Mouse (Mus musculus) embryonic facial prominence, embryonic 11.5 days (tissue): ENCODE data around the gene Ctnnbip1. TPM values are rescaled to one million over a fixed set of nuclear protein-coding genes. Genes with fewer than 3 reads are reported as not detected.

Experiments used
- ATAC-seq: fragments of 200-750 bp; cut with Nextera tagmentation; replicated peaks from 2 replicates; pipeline ENCODE4 v1.8.0; 2017; ENCODE audit warnings: low read depth; ENCODE audit not compliant: insufficient number of reproducible peaks, low FRiP score, low TSS enrichment
- DNase-seq: peaks from one replicate; pipeline ENCODE4 v3.0.0-alpha.2; 2015; ENCODE audit warnings: low spot score
- H3K27ac ChIP-seq: fragments of 300-500 bp; sonication (generic); replicated peaks from 2 replicates; pipeline ENCODE4 v1.5.1; 2014; ENCODE audit warnings: mild to moderate bottlenecking, low read depth, low read length, control low read depth
- H3K27me3 ChIP-seq: fragments of 300-500 bp; sonication (generic); 2 replicates; pipeline ENCODE4 v1.6.1; 2014; ENCODE audit warnings: mild to moderate bottlenecking, low read length, moderate library complexity, mixed read lengths; ENCODE audit not compliant: control insufficient read depth, insufficient read depth
- H3K36me3 ChIP-seq: fragments of 300-500 bp; sonication (generic); replicated peaks from 2 replicates; pipeline ENCODE4 v1.6.1; 2014; ENCODE audit warnings: low read depth, mild to moderate bottlenecking, low read length, moderate library complexity, mixed read lengths; ENCODE audit not compliant: control insufficient read depth, insufficient read depth
- H3K4me1 ChIP-seq: fragments of 300-500 bp; sonication (generic); 2 replicates; pipeline ENCODE4 v1.6.1; 2014; ENCODE audit warnings: low read length, mixed read lengths; ENCODE audit not compliant: control insufficient read depth, insufficient read depth
- H3K4me2 ChIP-seq: fragments of 300-500 bp; sonication (generic); 2 replicates; pipeline ENCODE4 v1.6.1; 2014; ENCODE audit warnings: low read depth, mild to moderate bottlenecking, control low read depth, low read length, moderate library complexity
- H3K4me3 ChIP-seq: fragments of 300-500 bp; sonication (generic); 2 replicates; pipeline ENCODE4 v1.5.1; 2014; ENCODE audit warnings: low read depth, low read length, control low read depth
- H3K9ac ChIP-seq: fragments of 300-500 bp; sonication (generic); replicated peaks from 2 replicates; pipeline ENCODE4 v1.6.1; 2014; ENCODE audit warnings: mild to moderate bottlenecking, control low read depth, low read length
- H3K9me3 ChIP-seq: fragments of 300-500 bp; sonication (generic); replicated peaks from 2 replicates; pipeline ENCODE4 v1.6.1; 2016; ENCODE audit warnings: mild to moderate bottlenecking, low read length, inconsistent platforms, mixed read lengths; ENCODE audit not compliant: control insufficient read depth
- WGBS: fragments of 180-500 bp; shearing (Covaris S2); extraction: QIAGEN DNeasy Blood & Tissue Kit; methylation state at CpG from one replicate; pipeline ENCODE4 v1.1.7; 2014; 5-methylcytosine and 5-hydroxymethylcytosine counted together
- polyA plus RNA-seq: library from polyadenylated mRNA; unstranded; fragments of >200 nt; fragmentation: Nextera tagmentation; extraction: Ambion mirVana; gene quantifications from 2 replicates; pipeline ENCODE4 v1.2.1, GENCODE M21; 2014

Ctnnbip1 gene
- 68.8 and 70.4 TPM in 2 replicates for polyA plus RNA-seq

DNA sequence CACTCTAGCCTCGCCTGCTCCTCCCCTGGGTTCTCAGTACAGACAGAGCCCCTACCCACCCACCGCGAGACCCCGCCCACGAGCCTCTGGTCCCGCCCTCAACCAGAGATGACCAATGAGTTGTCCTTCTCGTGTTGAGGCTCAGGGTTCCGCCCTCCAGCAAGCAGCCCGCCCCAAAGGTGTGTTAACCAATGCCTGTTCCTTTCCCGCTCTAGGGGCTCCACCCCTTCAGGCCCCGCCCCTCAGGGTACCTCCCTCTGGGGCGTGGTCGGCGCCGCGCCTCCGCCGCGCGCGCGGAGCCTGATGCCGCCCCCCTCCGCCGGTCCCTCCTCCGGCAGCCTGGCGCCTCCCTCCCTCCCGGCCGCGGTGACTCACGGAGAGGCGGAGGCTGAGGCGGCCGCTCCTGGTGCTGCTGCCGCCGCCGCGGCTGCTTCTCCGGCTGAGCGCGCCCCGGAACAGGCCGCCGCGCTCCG, at the start of gene Ctnnbip1:
Gene Ctnnbip1, plus strand, starts transcription at position 369 of the 473 bp plus-strand sequence.
- H3K27ac ChIP-seq, result peak within 1 kb of the TSS; percentile 47
- WGBS, result under 1% methylated on average over 33 of the region's 46 CpGs
- H3K27me3 ChIP-seq, result no peaks in the 10 kb centered on the region
- no peaks in the 10 kb centered on the region for H3K9me3 ChIP-seq
- peak within 1 kb of the TSS; percentile 88 for H3K9ac ChIP-seq
- no peaks in the 10 kb centered on the region for H3K36me3 ChIP-seq
- peak within 1 kb of the TSS; percentile 89 for H3K4me3 ChIP-seq
- H3K4me2 ChIP-seq, result peak within 1 kb of the TSS; percentile 91
- H3K4me1 ChIP-seq, result no peaks in the 10 kb centered on the region; the same call in 1 of the 2 replicates
- ATAC-seq (peak; percentile 97), DNase-seq (peak; percentile 97)

DNA sequence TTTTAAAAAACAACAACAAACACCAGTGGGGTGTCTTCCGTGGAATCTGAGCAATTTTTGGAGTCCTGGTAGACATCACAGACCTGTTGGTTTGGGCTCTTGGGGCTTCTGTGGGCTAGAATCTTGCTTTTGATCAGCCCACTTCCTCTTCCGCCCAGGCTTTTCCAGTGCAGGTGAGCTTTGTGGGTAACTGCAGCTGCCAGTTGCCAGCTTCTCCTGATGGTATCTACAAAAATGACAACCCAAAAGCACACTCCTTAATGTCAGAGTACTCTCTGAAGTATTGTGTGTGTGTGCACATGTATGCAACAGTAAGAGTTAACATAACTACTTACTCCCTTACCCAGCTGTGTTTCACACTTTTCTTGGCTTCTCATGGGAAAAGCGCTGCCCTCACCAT, 48.5 kb upstream of the Ctnnbip1 start:
- Histone ChIP-seq H3K9me3 (no peaks in the 10 kb centered on the region), H3K4me2 (no peak overlapping the region), H3K4me1 (no peaks in the 10 kb centered on the region), H3K27me3 (no peaks in the 10 kb centered on the region), H3K36me3 (no peaks in the 10 kb centered on the region), H3K4me3 (no peak overlapping the region), H3K9ac (no peak overlapping the region), H3K27ac (no peak overlapping the region)
- WGBS, result 93% methylated on average over 3 of the region's 3 CpGs
- ATAC-seq (no peak), DNase-seq (no peak)

DNA sequence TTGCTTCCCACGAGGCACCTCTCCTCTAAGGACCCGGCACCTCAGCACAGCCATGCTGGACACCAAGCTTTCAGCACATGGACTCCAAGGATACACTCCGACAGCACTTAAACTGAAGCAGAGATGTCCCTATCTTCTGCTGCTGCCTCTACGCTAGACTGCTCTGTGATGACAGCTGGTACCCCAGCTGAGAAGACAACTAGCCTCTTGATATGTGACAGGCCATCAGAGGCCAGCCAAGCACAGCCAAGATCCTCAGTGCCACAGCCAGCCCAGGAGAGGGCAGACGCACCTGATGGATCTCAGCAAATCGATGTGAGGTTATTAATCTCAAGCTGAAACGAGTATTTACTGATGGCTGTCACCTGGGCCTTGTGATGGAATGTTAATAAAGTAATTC, 42.9 kb upstream of the Ctnnbip1 start:
- Histone ChIP-seq H3K27ac (no peak overlapping the region), H3K36me3 (no peaks in the 10 kb centered on the region), H3K4me2 (no peak overlapping the region), H3K27me3 (no peaks in the 10 kb centered on the region), H3K9me3 (no peaks in the 10 kb centered on the region), H3K4me1 (no peaks in the 10 kb centered on the region), H3K9ac (no peak overlapping the region), H3K4me3 (no peak overlapping the region)
- DNase-seq (no peak), ATAC-seq (no peak)
- WGBS, result 79% methylated on average over 7 of the region's 7 CpGs

DNA sequence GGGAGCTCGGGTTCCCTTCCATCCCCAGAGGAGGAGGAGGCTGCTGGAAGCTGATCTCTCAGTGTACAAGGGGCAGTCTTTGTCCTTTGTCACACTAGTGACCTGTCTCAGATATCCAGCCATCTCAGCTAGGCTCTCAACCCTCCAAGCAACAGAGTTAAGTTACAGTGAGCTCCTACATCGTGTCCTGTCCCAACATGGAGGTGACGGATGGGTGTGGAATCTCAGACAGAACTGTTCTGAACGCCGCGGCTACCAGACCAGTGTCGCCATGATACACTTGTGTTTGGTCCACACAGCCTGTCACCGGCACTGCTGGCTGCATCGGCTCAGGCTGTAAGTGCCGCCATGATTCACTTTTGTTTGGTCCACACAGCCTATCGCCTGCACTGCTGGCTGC, 41.0 kb upstream of the Ctnnbip1 start, which contains the start of gene Tmem274:
Gene Tmem274, plus strand, starts transcription at position 301 of the 400 bp plus-strand sequence.
- 76% methylated on average over 11 of the region's 11 CpGs for WGBS
- H3K9me3 ChIP-seq, result no peaks in the 10 kb centered on the region

DNA sequence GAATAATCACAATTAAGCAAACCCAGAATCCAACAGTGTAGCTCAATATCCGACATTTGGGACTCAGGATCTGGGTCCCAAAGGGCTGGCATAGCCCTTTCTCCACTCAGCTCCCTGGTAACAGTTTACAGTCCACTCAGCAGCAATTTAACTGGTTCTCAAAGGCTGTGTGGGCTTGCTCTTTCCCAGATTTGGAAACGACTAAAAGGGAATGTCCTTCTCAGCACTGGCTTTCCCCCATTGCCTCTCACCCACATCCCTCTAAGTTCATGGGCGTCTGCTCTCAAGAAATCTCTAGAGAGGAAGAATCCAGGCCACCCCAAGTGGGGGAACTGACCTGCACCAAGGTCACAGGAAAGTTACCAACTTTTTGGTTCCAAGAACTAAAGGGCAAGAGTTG, 33.5 kb upstream of the Ctnnbip1 start:
- Histone ChIP-seq H3K36me3 (peaks cover 6% of the 10 kb centered on the region; the same call in 1 of the 2 replicates), H3K4me2 (peak overlapping the region; percentile 80), H3K4me1 (no peaks in the 10 kb centered on the region), H3K27me3 (no peaks in the 10 kb centered on the region), H3K4me3 (peak overlapping the region; percentile 82), H3K9me3 (no peaks in the 10 kb centered on the region), H3K27ac (peak overlapping the region; percentile 62), H3K9ac (peak overlapping the region; percentile 76)
- 52% methylated on average over 3 of the region's 3 CpGs for WGBS
- ATAC-seq (no peak), DNase-seq (no peak)

More for the DNA sequence above, 41.0 kb upstream of the Ctnnbip1 start, which contains the start of gene Tmem274:
- no peaks in the 10 kb centered on the region for H3K4me1 ChIP-seq
- no peaks in the 10 kb centered on the region for H3K36me3 ChIP-seq
- H3K4me3 ChIP-seq, result no peak within 1 kb of the TSS
- H3K4me2 ChIP-seq, result no peak within 1 kb of the TSS
- no peak for DNase-seq
- no peaks in the 10 kb centered on the region for H3K27me3 ChIP-seq
- ATAC-seq, result no peak
- no peak within 1 kb of the TSS for H3K9ac ChIP-seq
- no peak within 1 kb of the TSS for H3K27ac ChIP-seq

DNA sequence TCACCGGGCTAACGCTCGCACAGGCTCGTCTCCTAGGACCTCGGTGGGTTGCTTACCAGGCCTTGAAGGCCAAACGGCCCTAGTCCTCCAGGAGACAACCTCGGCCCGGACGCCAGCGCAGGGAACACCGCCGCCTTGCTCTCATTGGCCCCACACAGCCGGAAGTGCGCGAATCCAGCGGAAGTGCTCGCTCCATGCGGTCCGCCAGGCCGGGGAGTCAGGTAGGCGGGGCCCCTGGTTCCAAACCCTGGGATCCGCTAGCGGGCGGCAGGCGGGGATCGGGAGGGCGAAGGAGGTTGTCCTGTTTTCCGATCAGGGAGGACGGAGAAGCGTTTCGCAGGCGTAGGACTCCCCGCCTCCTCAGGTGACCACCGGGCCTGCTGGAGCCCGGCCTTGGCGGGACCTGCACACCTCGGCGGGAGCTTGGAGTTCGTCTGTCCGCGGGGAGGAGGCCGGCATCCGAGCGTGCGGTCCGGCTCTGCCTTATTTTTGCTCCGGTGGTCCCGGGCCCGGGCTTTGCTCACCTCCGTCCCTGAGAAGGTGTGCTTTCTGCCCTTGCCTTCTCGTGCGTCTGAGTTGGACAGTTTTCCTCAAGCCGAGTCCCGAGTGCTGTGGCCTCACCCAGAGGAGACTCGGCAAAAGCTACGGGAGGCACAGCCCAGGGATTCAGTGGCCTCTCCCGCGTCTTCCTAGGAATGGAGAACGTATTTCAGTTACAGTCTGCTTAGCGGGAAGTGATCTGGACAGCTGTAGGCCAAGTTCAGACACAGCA, 32.8 kb upstream of the Ctnnbip1 start, which contains the start of the genes Nmnat1 and Lzic:
Gene Nmnat1, minus strand, starts transcription at position 150 of the 772 bp plus-strand sequence.
Gene Lzic, plus strand, starts transcription at position 177 of the 772 bp plus-strand sequence.
- peak within 1 kb of the TSS; percentile 82 for H3K4me3 ChIP-seq
- under 1% methylated on average over 60 of the region's 60 CpGs for WGBS
- H3K27ac ChIP-seq, result peak within 1 kb of the TSS; percentile 62
- H3K4me1 ChIP-seq, result no peaks in the 10 kb centered on the region
- peak within 1 kb of the TSS; percentile 80 for H3K4me2 ChIP-seq
- H3K9me3 ChIP-seq, result no peaks in the 10 kb centered on the region
- DNase-seq, result peak; percentile 97
- ATAC-seq, result peak; percentile 96
- H3K27me3 ChIP-seq, result no peaks in the 10 kb centered on the region
- H3K36me3 ChIP-seq, result peaks cover 10% of the 10 kb centered on the region
- peak within 1 kb of the TSS; percentile 76 for H3K9ac ChIP-seq

DNA sequence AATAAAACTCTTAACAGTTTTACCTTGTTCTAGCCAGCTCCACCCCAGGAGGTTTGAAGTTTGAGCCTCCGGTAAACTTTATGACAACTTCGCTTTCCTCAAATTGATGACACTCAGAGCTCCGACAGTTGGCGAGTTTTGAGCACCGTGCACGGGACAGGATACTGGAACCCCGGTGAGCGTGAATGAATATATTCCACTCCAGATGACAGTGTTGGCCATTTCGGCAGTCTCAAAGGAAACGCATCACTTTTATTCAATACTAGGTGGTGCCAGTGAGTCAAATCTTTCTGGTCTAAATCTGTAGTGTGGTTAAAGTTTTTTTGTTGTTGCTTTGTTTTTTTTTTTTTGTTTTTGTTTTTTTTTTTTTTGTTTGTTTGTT, 32.2 kb upstream of the Ctnnbip1 start:
- Histone ChIP-seq H3K4me1 (no peaks in the 10 kb centered on the region), H3K36me3 (peaks cover 10% of the 10 kb centered on the region), H3K4me2 (peak overlapping the region; percentile 80), H3K9me3 (no peaks in the 10 kb centered on the region), H3K4me3 (peak overlapping the region; percentile 82), H3K27ac (no peak overlapping the region), H3K9ac (peak overlapping the region; percentile 76), H3K27me3 (no peaks in the 10 kb centered on the region)
- DNase-seq, result peak; percentile 58
- no peak; the same call in 1 of the 2 replicates for ATAC-seq
- under 1% methylated on average over 10 of the region's 10 CpGs for WGBS

DNA sequence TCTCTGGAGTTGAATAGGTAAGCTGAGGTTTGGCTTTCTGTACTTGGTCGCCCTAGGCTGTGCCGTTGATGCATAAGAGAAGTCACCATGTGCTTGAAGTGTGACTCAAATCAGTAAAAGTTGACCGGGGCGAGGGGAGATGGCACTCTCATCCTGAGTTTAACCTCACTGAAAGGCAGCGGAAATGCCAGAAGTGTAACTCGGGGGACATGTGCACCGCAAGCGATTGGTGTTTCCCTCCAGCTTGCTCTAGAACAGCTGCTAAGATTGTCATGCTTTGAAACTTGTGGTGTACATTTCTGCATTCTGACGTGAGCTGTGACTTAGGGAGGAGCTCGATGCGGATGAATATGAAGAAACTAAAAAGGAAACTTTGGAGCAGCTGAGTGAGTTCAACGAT, 30.3 kb upstream of the Ctnnbip1 start:
- DNase-seq (no peak), ATAC-seq (no peak)
- peaks cover 16% of the 10 kb centered on the region for H3K36me3 ChIP-seq
- no peaks in the 10 kb centered on the region for H3K9me3 ChIP-seq
- H3K27ac ChIP-seq, result no peak overlapping the region
- no peaks in the 10 kb centered on the region for H3K27me3 ChIP-seq
- no peak overlapping the region for H3K9ac ChIP-seq
- H3K4me1 ChIP-seq, result no peaks in the 10 kb centered on the region
- no peak overlapping the region for H3K4me2 ChIP-seq
- 96% methylated on average over 12 of the region's 12 CpGs for WGBS
- H3K4me3 ChIP-seq, result no peak overlapping the region
